Mouse (Mus musculus) thymus, adult 2 months (tissue): Measurements from ENCODE around the gene Pir. TPM values are rescaled to one million over a fixed set of nuclear protein-coding genes. Genes with fewer than 3 reads are reported as not detected.

ENCODE experiments used
- DNase-seq: peaks from one replicate; pipeline ENCODE4 v3.0.0; 2021
- H3K27ac ChIP-seq: fragments of 200-500 bp; 2 replicates; pipeline ENCODE4 v1.5.1; 2012; ENCODE audit warnings: low read length, control low read depth; ENCODE audit not compliant: control insufficient read depth, insufficient read depth
- H3K27me3 ChIP-seq: fragments of 200-500 bp; 2 replicates; pipeline ENCODE4 v1.6.1; 2012; ENCODE audit warnings: mild to moderate bottlenecking, low read length, moderate library complexity, mixed read lengths; ENCODE audit not compliant: control insufficient read depth, insufficient read depth
- H3K36me3 ChIP-seq: fragments of 200-500 bp; 2 replicates; pipeline ENCODE4 v1.6.1; 2012; ENCODE audit warnings: mild to moderate bottlenecking, low read length, moderate library complexity; ENCODE audit not compliant: control insufficient read depth, insufficient read depth
- H3K4me1 ChIP-seq: fragments of 200-500 bp; replicated peaks from 2 replicates; pipeline ENCODE4 v1.6.1; 2012; ENCODE audit warnings: low read length; ENCODE audit not compliant: control insufficient read depth, insufficient read depth
- H3K4me3 ChIP-seq: fragments of 200-500 bp; 2 replicates; pipeline ENCODE4 v1.5.1; 2012; ENCODE audit warnings: mild to moderate bottlenecking, low read length, control low read depth, moderate library complexity; ENCODE audit not compliant: control insufficient read depth, insufficient read depth
- CTCF ChIP-seq: fragments of 200-500 bp; IDR thresholded peaks from 2 replicates; pipeline ENCODE4 v1.5.1; 2012; ENCODE audit warnings: mild to moderate bottlenecking, control low read depth, low read length, moderate library complexity, borderline replicate concordance; ENCODE audit not compliant: control insufficient read depth, poor library complexity, insufficient read depth; ENCODE audit errors: extremely low read depth
- POLR2A ChIP-seq: fragments of 200-500 bp; IDR thresholded peaks from 2 replicates; pipeline ENCODE4 v1.6.1; 2012; ENCODE audit warnings: mild to moderate bottlenecking, low read length, control low read depth, moderate library complexity; ENCODE audit not compliant: control insufficient read depth, poor library complexity, insufficient read depth; ENCODE audit errors: extremely low read depth
- WGBS: fragments of 180-500 bp; shearing (Covaris S2); methylation state at CpG from one replicate; pipeline ENCODE4 v1.1.7; 2018; 5-methylcytosine and 5-hydroxymethylcytosine counted together
- polyA plus RNA-seq: library from polyadenylated mRNA; depleted of rRNA; stranded (reverse); fragments of >200 nt; gene quantifications from 2 replicates; pipeline ENCODE4 v1.2.3, GENCODE M21; 2012; rRNA removed

Gene Pir
- polyA plus RNA-seq, 1 experiment = 0.57 TPM

- no peak overlapping the region for H3K27ac ChIP-seq
- WGBS = 97% methylated on average over 2 of the region's 2 CpGs
- no peak for DNase-seq
- no peaks in the 10 kb centered on the region; the same call in 1 of the 2 replicates for H3K4me1 ChIP-seq
- H3K27me3 ChIP-seq = no peaks in the 10 kb centered on the region
- no peak for TF ChIP-seq POLR2A
- no peak overlapping the region for H3K4me3 ChIP-seq
- no peaks in the 10 kb centered on the region for H3K36me3 ChIP-seq
Measured at GRCm38 (mm10) chrX:164416803-164417202, 147.6 kb downstream of the Pir start.

GRCm38 (mm10) chrX:164418008-164418407, 148.8 kb downstream of the Pir start:
- TF ChIP-seq CTCF (no peak), POLR2A (no peak)
- no peak overlapping the region for H3K27ac ChIP-seq
- no peak overlapping the region for H3K4me3 ChIP-seq
- H3K4me1 ChIP-seq = no peaks in the 10 kb centered on the region; the same call in 1 of the 2 replicates
- H3K36me3 ChIP-seq = peaks cover 4% of the 10 kb centered on the region
- no peaks in the 10 kb centered on the region for H3K27me3 ChIP-seq
- DNase-seq = no peak

GRCm38 (mm10) chrX:164419471-164419939, 150.3 kb downstream of the Pir start, which contains the start of gene Piga:
Gene Piga (plus strand): TSS chrX:164419787.
- peak; percentile 83 for DNase-seq
- Histone ChIP-seq H3K27me3 (no peaks in the 10 kb centered on the region), H3K27ac (peak within 1 kb of the TSS; percentile 63), H3K4me1 (no peaks in the 10 kb centered on the region; the same call in 1 of the 2 replicates), H3K36me3 (peaks cover 10% of the 10 kb centered on the region), H3K4me3 (peak within 1 kb of the TSS; percentile 97)
- peak; percentile 52; the same call in 1 of the 2 replicates for TF ChIP-seq POLR2A
- peak; percentile 60; the same call in 1 of the 2 replicates for TF ChIP-seq CTCF
- under 1% methylated on average over 40 of the region's 40 CpGs for WGBS

- 2% methylated on average over 13 of the region's 13 CpGs for WGBS
Measured at GRCm38 (mm10) chrX:164419955-164420354, 150.8 kb downstream of the Pir start.

DNA sequence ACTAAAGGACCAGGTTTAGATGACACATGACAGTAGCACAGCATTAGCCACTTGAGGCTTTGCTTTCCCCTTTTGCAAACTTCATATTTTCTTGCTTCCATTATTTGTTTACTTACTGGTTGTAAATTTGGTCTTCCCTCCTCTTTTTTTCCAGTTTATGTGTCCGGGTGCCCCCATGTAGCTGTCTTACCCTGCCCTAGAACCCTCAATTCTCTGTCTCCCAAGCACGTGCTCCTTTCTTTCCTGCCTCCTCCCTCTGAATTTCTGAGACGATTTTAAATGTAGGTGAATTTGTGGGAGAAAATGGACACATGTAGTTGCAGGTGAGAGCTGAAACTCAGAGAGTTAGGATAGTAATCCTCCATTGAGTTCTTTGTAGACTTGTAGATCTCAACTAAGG, 151.3 kb downstream of the Pir start:
- 28% methylated on average over 3 of the region's 3 CpGs for WGBS

More at GRCm38 (mm10) chrX:164419955-164420354, 150.8 kb downstream of the Pir start:
- TF ChIP-seq POLR2A (no peak), CTCF (no peak)
- Histone ChIP-seq H3K4me3 (peak overlapping the region; percentile 97), H3K27me3 (no peaks in the 10 kb centered on the region), H3K36me3 (peaks cover 10% of the 10 kb centered on the region), H3K4me1 (no peaks in the 10 kb centered on the region; the same call in 1 of the 2 replicates), H3K27ac (peak overlapping the region; percentile 63)
- no peak for DNase-seq

More for the DNA sequence above, 151.3 kb downstream of the Pir start:
- H3K36me3 ChIP-seq = peaks cover 10% of the 10 kb centered on the region
- DNase-seq = no peak
- no peaks in the 10 kb centered on the region; the same call in 1 of the 2 replicates for H3K4me1 ChIP-seq
- H3K27me3 ChIP-seq = no peaks in the 10 kb centered on the region
- no peak overlapping the region for H3K27ac ChIP-seq
- H3K4me3 ChIP-seq = no peak overlapping the region
- TF ChIP-seq POLR2A (no peak), CTCF (no peak)

Other genes starting within 250 kb of the Pir start
- 2.7 and 2.9 TPM in 2 replicates for gene Car5b, start 241.4 kb upstream of the Pir start, polyA plus RNA-seq
- 10.9 and 13.7 TPM in 2 replicates for gene Siah1b, start 192.9 kb upstream of the Pir start, polyA plus RNA-seq
- gene Cltrn, start 180.5 kb upstream of the Pir start, polyA plus RNA-seq = not detected in 2 replicates
- gene Ace2, start 130.0 kb upstream of the Pir start, polyA plus RNA-seq = 0.08 TPM in 2 replicates
- gene Bmx, start 11.2 kb upstream of the Pir start, polyA plus RNA-seq = 0.31 and 0.50 TPM in 2 replicates
- 0.36 and 0.49 TPM in 2 replicates for gene Vegfd, start 104.0 kb downstream of the Pir start, polyA plus RNA-seq
- gene Piga, start 150.4 kb downstream of the Pir start, polyA plus RNA-seq = 7.2 and 7.4 TPM in 2 replicates
- gene Asb11, start 167.6 kb downstream of the Pir start, polyA plus RNA-seq = 0.59 and 3.9 TPM in 2 replicates
- not detected in 2 replicates for gene Asb9, start 237.0 kb downstream of the Pir start, polyA plus RNA-seq